Mouse (Mus musculus) midbrain, embryonic 15.5 days (tissue): Measurements from ENCODE around the gene Kdm4c. TPM values are rescaled to one million over a fixed set of nuclear protein-coding genes. Genes with fewer than 3 reads are reported as not detected.

ENCODE experiments used
- ATAC-seq: fragments of 200-750 bp; cut with Nextera tagmentation; replicated peaks from 2 replicates; pipeline ENCODE4 v1.8.0; 2017; ENCODE audit warnings: moderate TSS enrichment
- H3K27ac ChIP-seq: fragments of 300-500 bp; sonication (generic); 2 replicates; pipeline ENCODE4 v1.5.1; 2015; ENCODE audit warnings: mild to moderate bottlenecking, inconsistent platforms
- H3K27me3 ChIP-seq: fragments of 300-500 bp; sonication (generic); replicated peaks from 2 replicates; pipeline ENCODE4 v1.6.1; 2015; ENCODE audit warnings: inconsistent platforms
- H3K36me3 ChIP-seq: fragments of 300-500 bp; sonication (generic); replicated peaks from 2 replicates; pipeline ENCODE4 v1.6.1; 2015; ENCODE audit warnings: inconsistent platforms
- H3K4me1 ChIP-seq: fragments of 300-500 bp; sonication (generic); 2 replicates; pipeline ENCODE4 v1.6.1; 2015; ENCODE audit warnings: inconsistent platforms
- H3K4me2 ChIP-seq: fragments of 300-500 bp; sonication (generic); 2 replicates; pipeline ENCODE4 v1.6.1; 2015; ENCODE audit warnings: inconsistent platforms, mild to moderate bottlenecking, moderate library complexity
- H3K4me3 ChIP-seq: fragments of 300-500 bp; sonication (generic); 2 replicates; pipeline ENCODE4 v1.5.1; 2015; ENCODE audit warnings: mild to moderate bottlenecking, inconsistent platforms
- H3K9ac ChIP-seq: fragments of 300-500 bp; sonication (generic); 2 replicates; pipeline ENCODE4 v1.6.1; 2015; ENCODE audit warnings: mild to moderate bottlenecking, inconsistent platforms
- H3K9me3 ChIP-seq: fragments of 300-500 bp; sonication (generic); 2 replicates; pipeline ENCODE4 v1.6.1; 2016; ENCODE audit warnings: inconsistent platforms
- WGBS: fragments of 180-500 bp; shearing (Covaris S2); methylation state at CpG from one replicate; pipeline ENCODE4 v1.1.7; 2015; ENCODE audit warnings: mixed read lengths; 5-methylcytosine and 5-hydroxymethylcytosine counted together
- polyA plus RNA-seq: library from polyadenylated mRNA; unstranded; fragments of >200 nt; fragmentation: Nextera tagmentation; extraction: Ambion mirVana; gene quantifications from 2 replicates; pipeline ENCODE4 v1.2.1, GENCODE M21; 2015

The Kdm4c gene
- polyA plus RNA-seq, 1 experiment from 2014 or later = 17.6 TPM

DNA sequence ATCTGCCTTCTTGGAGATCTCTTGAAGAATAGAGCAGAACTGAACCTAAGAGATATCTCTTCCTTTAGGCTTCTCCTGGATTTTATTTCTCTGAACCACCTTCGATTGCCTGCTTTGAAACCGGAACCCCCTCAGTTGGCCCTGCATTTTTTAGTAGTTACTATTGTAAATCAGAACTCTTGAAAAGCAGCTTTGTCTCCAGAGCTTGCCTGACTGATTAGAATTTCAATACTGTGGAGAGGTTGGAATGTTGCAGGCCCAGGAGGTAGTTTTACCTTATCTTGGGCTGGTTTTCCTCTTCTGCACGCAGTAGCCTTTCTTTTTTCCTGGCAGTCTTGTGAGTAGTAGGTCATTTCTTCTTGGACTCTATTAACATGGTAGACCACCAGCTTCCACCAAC is 17.0 kb downstream of the Kdm4c start:
- Histone ChIP-seq H3K9me3 (no peaks in the 10 kb centered on the region), H3K9ac (no peak overlapping the region), H3K27ac (no peak overlapping the region), H3K4me1 (peaks cover 5% of the 10 kb centered on the region; the same call in 1 of the 2 replicates), H3K36me3 (peaks cover 5% of the 10 kb centered on the region; the same call in 1 of the 2 replicates), H3K4me3 (no peak overlapping the region), H3K27me3 (no peaks in the 10 kb centered on the region), H3K4me2 (no peak overlapping the region)
- ATAC-seq = no peak
- 17% methylated on average over 3 of the region's 3 CpGs for WGBS

DNA sequence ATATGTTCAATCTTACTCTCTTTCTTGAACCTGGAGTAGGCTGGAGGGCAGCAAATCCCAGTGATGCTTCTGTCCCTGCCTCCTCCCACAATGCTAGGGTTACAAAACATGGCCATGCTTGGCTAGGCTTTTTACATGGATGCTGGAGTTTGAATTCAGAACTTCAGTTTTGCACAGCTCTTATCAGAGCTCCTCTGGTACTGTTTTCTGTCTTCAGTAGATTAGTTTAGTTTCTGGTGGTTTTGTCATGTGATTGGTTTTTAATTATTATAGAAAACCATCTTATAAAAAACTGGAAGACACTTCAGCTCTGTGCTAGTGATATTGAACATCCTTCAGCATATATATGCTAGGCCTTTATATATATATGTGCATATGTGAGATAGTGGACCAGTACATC is 19.6 kb downstream of the Kdm4c start:
- H3K27me3 ChIP-seq = no peaks in the 10 kb centered on the region
- ATAC-seq = no peak
- H3K4me1 ChIP-seq = peaks cover 4% of the 10 kb centered on the region; the same call in 1 of the 2 replicates
- H3K4me3 ChIP-seq = no peak overlapping the region
- H3K9ac ChIP-seq = no peak overlapping the region
- H3K27ac ChIP-seq = no peak overlapping the region
- H3K4me2 ChIP-seq = no peak overlapping the region
- H3K9me3 ChIP-seq = no peaks in the 10 kb centered on the region
- H3K36me3 ChIP-seq = peaks cover 5% of the 10 kb centered on the region; the same call in 1 of the 2 replicates

DNA sequence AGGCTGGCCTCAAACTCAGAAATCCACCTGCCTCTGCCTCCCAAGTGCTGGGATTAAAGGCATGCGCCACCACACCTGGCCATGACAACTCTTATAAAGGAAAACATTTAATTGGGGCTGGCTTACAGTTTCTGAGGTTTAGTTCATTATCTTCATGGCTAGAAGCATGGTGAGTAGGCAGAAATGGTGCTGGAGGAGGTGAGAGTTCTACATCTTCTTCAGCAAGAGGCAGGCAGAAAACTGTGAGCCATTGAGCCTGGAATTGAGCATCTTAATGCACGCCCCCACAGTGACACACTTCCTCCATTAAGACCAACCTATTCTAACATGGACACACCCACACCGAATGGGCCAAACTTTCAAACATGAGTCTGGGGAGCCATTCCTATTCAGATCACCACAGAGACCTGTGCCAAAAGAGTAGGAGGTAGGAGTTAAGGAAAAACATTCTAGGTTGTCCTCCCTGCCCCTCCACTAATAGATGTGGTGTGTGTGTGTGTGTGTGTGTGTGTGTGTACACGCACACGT is 22.2 kb downstream of the Kdm4c start:
- no peak for ATAC-seq
- Histone ChIP-seq H3K9ac (no peak overlapping the region), H3K4me1 (no peaks in the 10 kb centered on the region), H3K27ac (no peak overlapping the region), H3K4me2 (no peak overlapping the region), H3K4me3 (no peak overlapping the region), H3K27me3 (no peaks in the 10 kb centered on the region), H3K36me3 (peaks cover 5% of the 10 kb centered on the region; the same call in 1 of the 2 replicates), H3K9me3 (no peaks in the 10 kb centered on the region)
- WGBS = 98% methylated on average over 5 of the region's 5 CpGs

DNA sequence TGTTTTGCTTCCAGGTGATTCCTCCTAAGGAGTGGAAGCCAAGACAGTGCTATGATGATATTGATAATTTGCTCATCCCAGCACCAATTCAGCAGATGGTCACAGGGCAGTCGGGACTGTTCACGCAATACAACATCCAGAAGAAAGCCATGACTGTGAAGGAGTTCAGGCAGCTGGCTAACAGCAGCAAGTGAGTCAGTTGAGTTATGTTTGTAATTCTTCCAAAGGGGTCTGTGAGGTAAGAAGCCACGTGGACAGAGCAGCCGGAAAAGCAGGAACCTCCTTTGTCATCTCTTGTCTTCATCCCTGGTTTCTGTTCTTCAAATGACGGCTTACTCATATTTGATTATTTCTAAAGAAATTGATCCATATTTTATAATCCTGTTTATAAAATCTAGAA is 28.9 kb downstream of the Kdm4c start:
- WGBS = 92% methylated on average over 5 of the region's 5 CpGs
- ATAC-seq = no peak
- H3K4me2 ChIP-seq = no peak overlapping the region

DNA sequence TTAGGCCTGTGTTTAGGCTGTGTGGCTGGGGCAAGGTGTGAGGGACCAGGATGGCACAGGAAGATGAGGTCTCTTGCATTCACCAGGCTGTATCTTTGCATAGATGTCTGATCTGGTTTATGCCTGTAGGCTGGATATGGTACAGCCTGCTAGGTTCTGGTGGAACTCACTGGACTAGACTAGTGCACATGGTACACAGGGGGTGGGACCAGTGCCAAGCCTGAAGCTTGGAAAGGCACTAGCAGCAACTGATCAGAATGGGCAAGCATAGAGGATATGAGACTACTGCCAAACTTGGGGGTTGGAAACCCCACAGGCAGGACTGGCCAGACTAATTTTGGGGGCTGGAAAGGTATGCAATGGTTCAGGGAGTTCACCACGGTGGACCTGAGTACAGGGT is 35.2 kb downstream of the Kdm4c start:
- Histone ChIP-seq H3K4me1 (no peaks in the 10 kb centered on the region), H3K27me3 (no peaks in the 10 kb centered on the region), H3K27ac (no peak overlapping the region), H3K9me3 (no peaks in the 10 kb centered on the region), H3K9ac (no peak overlapping the region), H3K36me3 (peaks cover 3% of the 10 kb centered on the region; the same call in 1 of the 2 replicates), H3K4me3 (no peak overlapping the region), H3K4me2 (no peak overlapping the region)
- ATAC-seq = peak; percentile 33; the same call in 1 of the 2 replicates
- WGBS = 95% methylated on average over 1 of the region's 1 CpGs

More for the DNA sequence above, 28.9 kb downstream of the Kdm4c start:
- Histone ChIP-seq H3K9ac (no peak overlapping the region), H3K36me3 (peaks cover 5% of the 10 kb centered on the region), H3K4me1 (no peaks in the 10 kb centered on the region), H3K27me3 (no peaks in the 10 kb centered on the region), H3K9me3 (no peaks in the 10 kb centered on the region), H3K4me3 (no peak overlapping the region), H3K27ac (no peak overlapping the region)

DNA sequence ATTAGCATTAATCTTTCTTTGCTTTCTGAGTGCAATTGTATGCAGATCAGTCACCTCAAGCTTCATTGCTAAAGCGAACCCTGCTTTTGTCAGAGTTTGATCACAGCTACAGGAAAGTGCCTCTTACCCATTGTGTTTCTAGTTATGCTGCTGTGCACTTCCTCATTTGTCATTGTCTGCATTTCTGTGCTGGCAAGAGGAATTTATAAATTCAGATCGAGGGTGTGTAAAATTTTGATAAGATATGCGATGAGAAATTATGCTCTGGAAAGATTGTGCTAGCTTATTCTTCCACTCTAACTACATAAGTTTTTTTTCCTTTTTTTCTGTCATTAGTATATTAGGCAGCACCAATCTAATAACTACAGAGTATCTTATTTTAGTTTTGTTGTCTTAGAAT is 37.9 kb downstream of the Kdm4c start:
- no peaks in the 10 kb centered on the region for H3K27me3 ChIP-seq
- no peak for ATAC-seq
- no peaks in the 10 kb centered on the region for H3K9me3 ChIP-seq
- no peak overlapping the region for H3K27ac ChIP-seq
- H3K9ac ChIP-seq = no peak overlapping the region
- H3K4me1 ChIP-seq = no peaks in the 10 kb centered on the region
- H3K4me2 ChIP-seq = no peak overlapping the region
- 80% methylated on average over 3 of the region's 3 CpGs for WGBS
- no peak overlapping the region for H3K4me3 ChIP-seq
- no peaks in the 10 kb centered on the region; the same call in 1 of the 2 replicates for H3K36me3 ChIP-seq

DNA sequence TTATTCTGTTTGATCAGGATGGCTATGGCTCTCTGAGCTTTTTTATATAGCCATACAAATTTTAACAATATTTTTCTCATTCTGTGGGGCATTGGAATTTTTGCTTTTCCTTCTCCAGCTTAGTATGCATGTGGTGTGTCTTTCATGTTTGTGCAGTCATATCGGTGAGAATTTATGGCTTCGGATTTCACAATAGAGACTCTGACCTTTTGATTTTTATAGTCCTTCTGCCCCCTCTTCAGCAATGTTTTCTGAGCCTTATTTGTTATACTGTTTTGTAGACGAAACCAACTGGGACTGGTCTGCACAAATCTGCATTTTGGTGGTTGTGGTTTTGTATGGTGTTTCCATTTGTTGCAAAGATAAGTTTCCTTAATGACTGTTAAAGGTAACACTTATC is 45.6 kb downstream of the Kdm4c start:
- ATAC-seq = no peak
- Histone ChIP-seq H3K4me2 (no peak overlapping the region), H3K36me3 (no peaks in the 10 kb centered on the region; the same call in 1 of the 2 replicates)

DNA sequence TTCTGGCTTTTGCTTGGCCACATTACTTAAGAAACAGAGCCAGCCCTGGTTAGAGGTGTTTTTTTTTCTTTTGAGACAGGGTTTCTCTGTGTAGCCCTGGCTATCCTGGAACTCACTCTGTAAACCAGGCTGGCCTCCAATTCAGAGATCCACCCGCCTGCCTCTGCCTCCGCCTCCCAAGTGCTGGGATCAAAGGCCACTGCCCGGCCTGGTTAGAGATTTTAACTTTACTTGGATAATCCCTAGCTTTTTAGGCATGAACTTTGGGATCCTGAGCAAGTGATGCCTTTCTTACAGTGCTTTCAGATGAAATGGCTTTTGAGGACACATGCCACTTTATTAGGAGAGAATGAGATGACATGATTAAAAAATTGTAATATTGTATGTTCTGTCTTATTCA is 52.4 kb downstream of the Kdm4c start:
- Histone ChIP-seq H3K4me2 (no peak overlapping the region), H3K27ac (no peak overlapping the region), H3K4me3 (no peak overlapping the region), H3K27me3 (no peaks in the 10 kb centered on the region), H3K9me3 (no peaks in the 10 kb centered on the region), H3K4me1 (no peaks in the 10 kb centered on the region), H3K9ac (no peak overlapping the region), H3K36me3 (no peaks in the 10 kb centered on the region)
- WGBS = 69% methylated on average over 3 of the region's 3 CpGs
- no peak for ATAC-seq

More for the DNA sequence above, 45.6 kb downstream of the Kdm4c start:
- Histone ChIP-seq H3K4me3 (no peak overlapping the region), H3K4me1 (no peaks in the 10 kb centered on the region), H3K27ac (no peak overlapping the region), H3K27me3 (no peaks in the 10 kb centered on the region), H3K9ac (no peak overlapping the region), H3K9me3 (no peaks in the 10 kb centered on the region)
- 94% methylated on average over 3 of the region's 3 CpGs for WGBS

DNA sequence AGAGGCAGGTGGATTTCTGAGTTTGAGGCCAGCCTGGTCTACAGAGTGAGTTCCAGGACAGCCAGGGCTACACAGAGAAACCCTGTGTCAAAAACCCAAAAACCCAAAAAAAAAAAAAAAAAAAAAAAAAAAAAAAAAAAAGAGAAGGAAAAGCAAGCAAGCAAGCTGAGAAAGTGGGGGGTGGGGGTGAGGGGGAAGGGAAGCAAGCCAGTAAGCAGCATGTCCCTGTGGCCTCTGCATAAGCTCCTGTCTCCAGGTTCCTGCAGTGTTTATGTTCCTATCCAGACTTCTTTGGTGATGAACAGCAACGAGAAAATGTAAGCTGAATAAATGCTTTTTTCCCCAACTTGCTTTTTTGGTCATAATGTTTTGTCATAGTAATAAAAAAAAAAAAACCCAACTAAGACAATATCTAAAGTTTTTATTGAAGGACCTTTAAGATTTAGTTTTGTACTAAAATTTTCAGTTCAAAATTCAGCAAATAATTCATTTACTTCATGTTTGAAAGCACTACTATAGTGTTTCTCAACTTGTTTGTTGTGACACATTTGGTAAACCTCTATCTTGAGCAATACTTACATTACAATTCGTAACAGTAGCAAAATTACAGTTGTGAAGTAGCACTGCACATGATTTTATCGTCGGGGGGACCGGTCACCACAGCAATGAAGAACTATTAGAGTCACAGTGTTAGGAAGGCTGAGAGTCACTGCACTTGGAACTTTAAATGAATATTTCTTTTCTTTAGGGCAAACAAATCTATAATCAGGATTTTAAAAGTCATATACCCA is 63.2 kb downstream of the Kdm4c start:
- H3K9me3 ChIP-seq = no peaks in the 10 kb centered on the region
- WGBS = 93% methylated on average over 5 of the region's 5 CpGs
- ATAC-seq = no peak

DNA sequence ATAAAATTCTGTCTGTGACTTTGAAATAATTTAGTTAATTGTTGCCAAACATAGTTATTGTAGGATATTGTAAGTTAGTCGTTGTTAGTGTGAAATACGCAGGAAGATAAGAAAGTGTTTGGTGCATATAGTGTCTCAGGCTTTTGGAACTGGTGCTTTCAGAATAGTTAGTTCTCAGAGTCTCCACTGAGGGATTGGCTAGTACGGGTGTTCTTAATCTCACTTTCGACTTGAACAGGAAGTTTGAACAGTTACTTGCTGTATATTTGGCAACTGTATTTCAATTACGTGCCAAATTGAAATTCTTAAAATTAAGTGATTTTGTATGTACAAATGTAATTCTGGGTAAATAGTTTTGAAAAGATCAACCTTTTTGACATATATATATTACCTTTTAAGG is 68.8 kb downstream of the Kdm4c start:
- no peaks in the 10 kb centered on the region for H3K4me1 ChIP-seq
- H3K9ac ChIP-seq = no peak overlapping the region
- 0 out of 2 replicates have a peak, but pooled peaks cover 6% of the 10 kb centered on the region for H3K36me3 ChIP-seq
- H3K27ac ChIP-seq = no peak overlapping the region
- WGBS = 95% methylated on average over 5 of the region's 5 CpGs
- no peaks in the 10 kb centered on the region for H3K27me3 ChIP-seq
- H3K4me3 ChIP-seq = no peak overlapping the region
- H3K4me2 ChIP-seq = no peak overlapping the region
- H3K9me3 ChIP-seq = no peaks in the 10 kb centered on the region
- ATAC-seq = no peak

More for the DNA sequence above, 63.2 kb downstream of the Kdm4c start:
- H3K9ac ChIP-seq = no peak overlapping the region
- H3K36me3 ChIP-seq = no peaks in the 10 kb centered on the region
- no peak overlapping the region for H3K27ac ChIP-seq
- H3K4me1 ChIP-seq = no peaks in the 10 kb centered on the region
- no peak overlapping the region for H3K4me3 ChIP-seq
- no peaks in the 10 kb centered on the region for H3K27me3 ChIP-seq
- no peak overlapping the region for H3K4me2 ChIP-seq

DNA sequence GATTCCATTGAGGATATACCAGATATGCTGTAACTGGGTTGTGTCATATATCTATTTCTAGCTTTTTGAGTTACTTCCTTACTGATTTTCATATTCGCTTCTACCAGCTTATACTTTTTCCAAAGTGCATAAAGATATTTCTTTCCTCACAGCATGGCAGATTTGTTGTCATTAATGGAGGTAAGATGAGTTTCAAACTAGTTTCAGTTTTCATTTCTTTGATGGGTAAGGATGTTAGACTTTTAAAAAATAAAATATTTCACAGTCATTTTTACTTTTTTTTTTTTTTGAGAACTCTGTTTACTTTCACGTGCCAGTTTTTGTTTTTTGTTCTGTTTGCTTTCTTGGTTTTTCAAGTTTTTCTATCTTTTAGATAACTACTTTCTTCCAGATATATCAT is 70.6 kb downstream of the Kdm4c start:
- ATAC-seq = no peak
- Histone ChIP-seq H3K27ac (no peak overlapping the region), H3K4me1 (no peaks in the 10 kb centered on the region), H3K9ac (no peak overlapping the region), H3K36me3 (peaks cover 13% of the 10 kb centered on the region; the same call in 1 of the 2 replicates), H3K4me3 (no peak overlapping the region), H3K27me3 (no peaks in the 10 kb centered on the region), H3K9me3 (no peaks in the 10 kb centered on the region), H3K4me2 (no peak overlapping the region)
- 98% methylated on average over 2 of the region's 2 CpGs for WGBS

DNA sequence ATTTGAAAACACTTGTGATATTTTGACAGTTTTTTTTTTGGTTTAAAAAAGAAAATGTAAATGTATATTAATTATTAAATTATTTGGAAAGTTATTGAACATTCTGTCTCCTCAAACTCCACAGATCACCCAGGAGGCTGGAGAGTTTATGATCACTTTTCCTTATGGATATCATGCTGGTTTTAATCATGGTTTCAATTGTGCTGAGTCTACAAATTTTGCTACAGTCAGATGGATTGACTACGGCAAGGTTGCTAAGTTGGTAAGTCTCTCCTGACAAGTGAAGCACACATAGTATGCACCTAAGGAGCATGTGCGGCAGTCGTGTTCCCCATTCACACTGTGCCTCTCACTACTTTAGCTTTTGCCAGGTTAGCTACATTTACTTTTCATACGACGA is 73.1 kb downstream of the Kdm4c start:
- H3K36me3 ChIP-seq = peaks cover 13% of the 10 kb centered on the region; the same call in 1 of the 2 replicates
- H3K27me3 ChIP-seq = no peaks in the 10 kb centered on the region
- no peak overlapping the region for H3K9ac ChIP-seq
- H3K4me2 ChIP-seq = no peak overlapping the region
- no peak overlapping the region for H3K4me3 ChIP-seq
- H3K4me1 ChIP-seq = no peaks in the 10 kb centered on the region
- no peaks in the 10 kb centered on the region for H3K9me3 ChIP-seq
- no peak for ATAC-seq
- H3K27ac ChIP-seq = no peak overlapping the region
- WGBS = 95% methylated on average over 5 of the region's 5 CpGs

DNA sequence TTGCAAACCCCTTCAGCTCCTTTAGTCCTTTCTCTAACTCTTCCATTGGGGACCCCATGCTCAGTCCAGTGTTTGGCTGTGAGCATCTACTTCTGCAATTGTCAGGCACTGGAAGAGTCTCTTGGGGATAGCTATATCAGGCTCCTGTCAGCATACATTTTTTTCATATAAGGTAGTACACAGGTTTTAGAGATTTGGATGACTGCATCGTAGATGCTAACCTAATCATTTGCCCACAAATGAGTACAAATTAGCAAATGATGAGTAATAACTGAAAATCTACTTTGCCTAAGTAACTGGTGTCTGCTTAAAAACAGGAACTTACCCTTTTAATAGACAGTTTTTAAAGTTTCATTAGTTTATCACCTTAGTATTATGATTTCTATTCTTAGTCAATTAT is 77.0 kb downstream of the Kdm4c start:
- no peak overlapping the region for H3K4me3 ChIP-seq
- WGBS = 98% methylated on average over 1 of the region's 1 CpGs
- peaks cover 13% of the 10 kb centered on the region; the same call in 1 of the 2 replicates for H3K36me3 ChIP-seq
- no peak overlapping the region for H3K9ac ChIP-seq
- H3K4me1 ChIP-seq = no peaks in the 10 kb centered on the region
- no peaks in the 10 kb centered on the region for H3K9me3 ChIP-seq
- no peak overlapping the region for H3K27ac ChIP-seq
- H3K4me2 ChIP-seq = no peak overlapping the region
- no peaks in the 10 kb centered on the region for H3K27me3 ChIP-seq
- ATAC-seq = no peak
